Mouse (Mus musculus) kidney, adult 2 months (tissue): ENCODE results near the gene Mcmbp.

Experiments
- CTCF ChIP-seq: fragments of 200-500 bp; conservative IDR thresholded peaks from 2 replicates; pipeline ENCODE4 v1.5.1; 2011; ENCODE audit warnings: low read depth, mild to moderate bottlenecking, control low read depth, low read length, moderate library complexity, mixed read lengths; ENCODE audit not compliant: insufficient read depth, insufficient read length
- POLR2A ChIP-seq: fragments of 200-500 bp; IDR thresholded peaks from one replicate; pipeline ENCODE4 v1.6.1; 2011; ENCODE audit warnings: low read depth, low read length, control low read depth

GRCm38 (mm10) chr7:128755396-128755795 is 15.1 kb upstream of the Mcmbp start:
- TF ChIP-seq CTCF (no peak), POLR2A (no peak)
